Mouse (Mus musculus) midbrain, embryonic 14.5 days (tissue): Measurements from ENCODE around the gene Fam83e. TPM values are rescaled to one million over a fixed set of nuclear protein-coding genes. Genes with fewer than 3 reads are reported as not detected.

Experiments
- ATAC-seq: fragments of 200-750 bp; cut with Nextera tagmentation; 2 replicates; pipeline ENCODE4 v1.8.0; 2017; ENCODE audit warnings: moderate number of reproducible peaks, moderate library complexity; ENCODE audit not compliant: low FRiP score, low TSS enrichment
- DNase-seq: peaks from one replicate; pipeline ENCODE4 v3.0.0-alpha.2; 2015
- H3K27ac ChIP-seq: fragments of 300-500 bp; sonication (generic); replicated peaks from 2 replicates; pipeline ENCODE4 v1.5.1; 2014; ENCODE audit warnings: mild to moderate bottlenecking, low read depth, low read length, moderate library complexity
- H3K27me3 ChIP-seq: fragments of 300-500 bp; sonication (generic); 2 replicates; pipeline ENCODE4 v1.6.1; 2014; ENCODE audit warnings: low read length, control low read depth, mixed read lengths; ENCODE audit not compliant: control insufficient read depth, insufficient read depth
- H3K36me3 ChIP-seq: fragments of 300-500 bp; sonication (generic); 2 replicates; pipeline ENCODE4 v1.6.1; 2014; ENCODE audit warnings: low read length, control low read depth; ENCODE audit not compliant: control insufficient read depth, insufficient read depth
- H3K4me1 ChIP-seq: fragments of 300-500 bp; sonication (generic); 2 replicates; pipeline ENCODE4 v1.6.1; 2014; ENCODE audit warnings: mild to moderate bottlenecking, antibody characterized with exemption, low read length, control low read depth; ENCODE audit not compliant: control insufficient read depth, insufficient read depth
- H3K4me2 ChIP-seq: fragments of 300-500 bp; sonication (generic); 2 replicates; pipeline ENCODE4 v1.6.1; 2014; ENCODE audit warnings: mild to moderate bottlenecking, low read length, moderate library complexity
- H3K4me3 ChIP-seq: fragments of 300-500 bp; sonication (generic); replicated peaks from 2 replicates; pipeline ENCODE4 v1.5.1; 2014; ENCODE audit warnings: low read depth, low read length
- H3K9ac ChIP-seq: fragments of 300-500 bp; sonication (generic); replicated peaks from 2 replicates; pipeline ENCODE4 v1.6.1; 2014; ENCODE audit warnings: mild to moderate bottlenecking, low read length, moderate library complexity
- H3K9me3 ChIP-seq: fragments of 300-500 bp; sonication (generic); 2 replicates; pipeline ENCODE4 v1.6.1; 2016; ENCODE audit warnings: low read length, control low read depth, mixed read lengths; ENCODE audit not compliant: control insufficient read depth
- WGBS: fragments of 180-500 bp; shearing (Covaris S2); extraction: QIAGEN DNeasy Blood & Tissue Kit; methylation state at CpG from one replicate; pipeline ENCODE4 v1.1.7; 2014; 5-methylcytosine and 5-hydroxymethylcytosine counted together
- polyA plus RNA-seq: library from polyadenylated mRNA; unstranded; fragments of >200 nt; fragmentation: Nextera tagmentation; extraction: Ambion mirVana; gene quantifications from 2 replicates; pipeline ENCODE4 v1.2.1, GENCODE M21; 2014

Gene Fam83e
- polyA plus RNA-seq, 1 experiment from 2014 or later, result 0.46 TPM

DNA sequence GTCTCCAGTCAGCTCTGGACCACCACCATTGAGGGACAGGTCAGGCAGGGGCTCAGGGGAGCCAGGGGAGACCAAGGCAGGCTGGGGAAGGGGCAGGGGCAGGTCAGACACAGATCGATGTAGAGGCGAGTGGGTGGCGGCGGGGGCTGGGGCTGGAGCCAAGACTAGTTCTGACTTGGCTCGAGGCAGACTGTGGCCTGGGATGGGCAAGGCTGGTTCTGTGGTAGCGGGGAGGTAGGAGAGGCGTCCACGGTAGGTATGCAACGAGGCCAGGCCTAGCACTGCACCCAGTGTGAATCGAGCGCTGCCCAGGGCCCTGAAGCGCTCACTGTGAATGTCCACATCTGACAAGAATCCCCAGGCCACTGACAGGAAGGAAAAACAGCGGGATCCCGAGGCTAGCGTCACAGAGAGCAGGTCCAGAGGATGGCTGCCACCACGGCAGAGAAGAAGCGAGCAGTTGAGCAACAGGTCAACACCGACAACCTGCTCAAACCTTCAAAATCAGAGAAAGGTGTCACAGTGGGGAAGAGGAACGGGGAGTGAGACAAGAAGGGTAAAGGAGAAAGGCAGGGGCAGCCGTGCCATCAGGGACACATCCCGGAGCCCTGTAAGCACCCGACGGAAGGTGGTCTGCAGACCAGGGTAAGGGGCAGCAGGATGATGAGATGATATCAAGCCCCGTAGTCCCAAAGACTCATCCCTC is 9.5 kb upstream of the Fam83e start:
- no peak for DNase-seq
- no peaks in the 10 kb centered on the region for H3K27me3 ChIP-seq
- WGBS, result 93% methylated on average over 24 of the region's 24 CpGs

DNA sequence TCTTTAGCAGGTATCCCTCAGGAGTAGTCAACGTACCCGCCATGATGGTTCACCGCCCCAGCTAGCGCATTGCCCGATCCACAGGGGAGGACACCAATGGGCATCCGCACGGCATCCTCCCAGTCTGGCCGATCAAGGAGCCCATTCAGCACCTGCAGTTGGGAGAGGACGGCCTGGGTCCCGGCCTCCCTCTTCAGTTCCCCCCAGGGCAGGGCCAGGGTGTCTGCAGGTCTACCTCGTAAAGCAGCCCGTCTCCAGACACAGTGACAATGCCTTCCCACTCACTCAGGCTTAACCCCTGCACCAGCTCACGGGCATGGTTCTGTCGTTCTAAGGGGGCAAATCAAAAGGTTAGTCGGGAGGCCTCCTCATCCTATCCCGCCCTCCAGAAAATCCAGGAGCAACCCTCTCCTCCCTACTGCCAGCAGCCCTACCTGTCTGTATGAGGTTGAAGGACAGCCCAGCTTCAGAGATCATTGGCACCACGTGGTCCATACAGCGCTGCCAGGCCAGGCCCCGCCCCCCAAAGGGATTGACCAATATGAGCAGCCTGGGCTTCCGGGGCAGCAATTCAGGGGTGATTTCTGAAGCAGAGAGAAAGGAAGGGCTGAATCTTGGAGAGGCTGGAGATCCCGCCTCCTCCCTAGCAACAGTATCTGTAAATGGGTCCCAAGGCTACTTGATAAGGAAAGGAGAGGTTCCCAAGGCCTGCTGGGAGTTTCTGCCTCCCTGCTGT is 8.8 kb upstream of the Fam83e start:
- 88% methylated on average over 20 of the region's 21 CpGs for WGBS
- ATAC-seq, result no peak

More for the DNA sequence above, 9.5 kb upstream of the Fam83e start:
- no peaks in the 10 kb centered on the region for H3K9me3 ChIP-seq
- no peak overlapping the region for H3K9ac ChIP-seq
- H3K27ac ChIP-seq, result no peak overlapping the region
- peaks cover 39% of the 10 kb centered on the region for H3K36me3 ChIP-seq
- no peak for ATAC-seq
- H3K4me1 ChIP-seq, result peaks cover 61% of the 10 kb centered on the region
- no peak overlapping the region for H3K4me3 ChIP-seq
- no peak overlapping the region for H3K4me2 ChIP-seq

DNA sequence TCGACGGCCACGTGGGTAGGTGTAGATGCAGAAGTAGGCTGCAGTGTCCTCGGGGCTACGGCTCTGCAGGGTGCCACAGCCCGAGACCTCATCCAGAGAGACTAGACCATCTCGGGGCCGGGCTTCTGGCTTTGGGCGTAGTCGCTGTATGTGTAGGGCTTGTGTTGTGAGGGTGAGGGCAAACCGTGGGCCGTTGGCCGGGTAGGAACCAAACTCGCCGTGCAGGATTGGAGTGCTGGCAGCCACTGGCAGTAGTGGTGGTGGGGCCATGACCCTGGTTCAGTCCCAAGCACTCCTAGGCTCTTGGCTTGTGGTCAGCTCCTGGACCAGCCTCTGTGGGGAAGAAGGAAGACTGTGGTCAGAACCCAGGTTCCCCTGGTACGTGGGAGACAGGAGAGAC is 7.6 kb upstream of the Fam83e start:
- ATAC-seq (no peak), DNase-seq (no peak)
- no peak overlapping the region for H3K9ac ChIP-seq
- H3K27ac ChIP-seq, result no peak overlapping the region
- H3K4me2 ChIP-seq, result no peak overlapping the region
- no peaks in the 10 kb centered on the region for H3K9me3 ChIP-seq
- peaks cover 39% of the 10 kb centered on the region for H3K36me3 ChIP-seq
- no peak overlapping the region for H3K4me3 ChIP-seq
- H3K4me1 ChIP-seq, result peaks cover 51% of the 10 kb centered on the region
- H3K27me3 ChIP-seq, result no peaks in the 10 kb centered on the region
- 93% methylated on average over 16 of the region's 16 CpGs for WGBS

More for the DNA sequence above, 8.8 kb upstream of the Fam83e start:
- no peaks in the 10 kb centered on the region for H3K9me3 ChIP-seq
- peaks cover 39% of the 10 kb centered on the region for H3K36me3 ChIP-seq
- no peak for DNase-seq
- no peak overlapping the region for H3K9ac ChIP-seq
- H3K4me2 ChIP-seq, result no peak overlapping the region
- H3K4me1 ChIP-seq, result peaks cover 62% of the 10 kb centered on the region
- no peak overlapping the region for H3K27ac ChIP-seq
- no peak overlapping the region for H3K4me3 ChIP-seq
- no peaks in the 10 kb centered on the region for H3K27me3 ChIP-seq

DNA sequence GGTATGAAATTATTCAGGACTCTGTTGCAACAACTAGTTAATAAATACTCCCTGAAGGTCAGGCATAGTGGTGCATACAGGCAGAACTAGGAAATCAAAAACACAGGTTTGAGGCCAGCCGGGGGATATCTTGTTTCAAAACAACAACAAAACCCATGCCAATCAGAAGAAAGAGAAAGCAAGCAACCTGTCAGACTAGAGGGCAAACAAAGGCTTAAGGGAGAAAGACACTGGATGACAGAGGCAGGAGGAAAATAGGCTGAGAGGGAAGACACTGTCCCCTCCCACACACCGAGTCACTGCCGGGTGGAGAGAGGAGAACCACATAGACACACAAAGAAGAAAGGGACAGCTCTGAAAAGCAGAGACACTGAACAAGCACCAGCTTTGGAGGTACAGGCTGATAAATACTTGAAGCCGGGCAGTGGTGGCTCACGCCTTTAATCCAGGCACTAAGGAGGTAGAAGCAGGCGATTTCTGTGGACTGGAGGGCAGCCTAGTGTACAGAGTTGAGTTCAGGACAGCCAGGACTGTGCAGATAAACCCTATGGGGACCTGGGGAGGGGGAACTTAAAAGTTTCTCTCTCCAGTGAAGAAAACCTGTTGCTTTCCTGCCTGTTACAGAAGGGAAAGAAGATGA is 7.0 kb upstream of the Fam83e start:
- Histone ChIP-seq H3K36me3 (peaks cover 39% of the 10 kb centered on the region), H3K4me3 (peak overlapping the region; percentile 66), H3K4me2 (peak overlapping the region; percentile 96), H3K9me3 (no peaks in the 10 kb centered on the region), H3K9ac (no peak overlapping the region; the same call in 1 of the 2 replicates), H3K27me3 (no peaks in the 10 kb centered on the region), H3K4me1 (peaks cover 51% of the 10 kb centered on the region), H3K27ac (no peak overlapping the region)
- WGBS, result 88% methylated on average over 6 of the region's 6 CpGs
- DNase-seq, result no peak
- ATAC-seq, result no peak

DNA sequence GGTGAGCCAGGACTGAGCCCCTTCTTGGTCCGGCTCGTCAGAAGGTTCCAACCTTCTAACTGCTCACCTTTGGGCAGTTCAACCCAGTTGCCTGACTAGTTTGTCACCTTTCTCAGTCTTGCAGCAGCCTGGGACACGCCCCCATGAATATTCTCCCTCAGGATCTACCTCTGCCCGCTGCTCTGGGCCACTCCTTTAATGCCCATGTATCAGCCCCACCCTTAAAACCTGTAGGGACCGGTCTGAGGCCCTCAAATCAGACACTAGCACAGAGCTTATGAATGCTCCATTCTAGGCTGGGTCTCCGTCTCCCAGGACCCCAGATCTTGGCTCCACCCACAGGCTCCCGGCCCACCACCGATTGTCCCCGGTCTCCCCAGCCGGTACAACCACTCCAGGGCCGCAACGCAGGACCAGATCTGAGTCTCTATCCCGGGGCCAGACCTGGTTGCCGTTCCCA is 6.4 kb upstream of the Fam83e start:
- ATAC-seq, result no peak; the same call in 1 of the 2 replicates

DNA sequence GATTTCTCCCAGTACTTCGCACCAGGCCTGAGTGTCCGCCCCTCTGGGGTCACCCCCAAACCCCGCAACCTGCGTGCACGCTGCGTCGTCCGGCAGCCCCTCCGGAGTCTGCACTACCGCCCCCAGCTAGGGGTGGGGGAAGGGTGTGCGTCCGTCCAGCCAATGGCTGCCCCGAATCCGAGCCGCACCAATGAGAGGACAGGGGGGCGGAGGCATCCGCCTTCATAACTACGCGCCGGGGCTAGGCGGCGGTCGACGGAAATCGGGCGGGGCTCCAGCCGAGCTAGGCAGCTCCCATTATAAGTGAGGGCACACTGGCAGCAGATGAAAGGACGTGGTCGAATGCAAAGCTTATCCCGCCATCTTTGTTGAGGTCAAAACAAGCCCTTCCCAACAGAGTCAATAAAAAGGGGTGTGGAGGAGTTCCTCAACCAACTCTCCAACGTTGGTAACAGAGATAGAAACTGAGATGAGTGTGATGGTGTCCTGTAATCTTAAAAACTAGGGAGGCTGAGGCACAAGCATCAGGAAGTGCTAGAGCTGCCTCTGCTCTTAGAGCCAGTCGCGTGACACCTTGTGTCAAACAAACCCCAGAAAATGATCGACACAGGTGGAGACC is 5.8 kb upstream of the Fam83e start, which contains the start of gene Rpl18:
Rpl18 (plus strand) TSS at position 368 of the 619 bp plus-strand sequence.
- DNase-seq, result peak; percentile 98
- peak within 1 kb of the TSS; percentile 76 for H3K9ac ChIP-seq
- peaks cover 42% of the 10 kb centered on the region for H3K4me1 ChIP-seq
- peak within 1 kb of the TSS; percentile 74 for H3K27ac ChIP-seq
- peaks cover 46% of the 10 kb centered on the region for H3K36me3 ChIP-seq
- ATAC-seq, result peak; percentile 92
- no peaks in the 10 kb centered on the region for H3K9me3 ChIP-seq
- WGBS, result 8% methylated on average over 34 of the region's 34 CpGs
- peak within 1 kb of the TSS; percentile 66 for H3K4me3 ChIP-seq
- H3K4me2 ChIP-seq, result peak within 1 kb of the TSS; percentile 96
- H3K27me3 ChIP-seq, result no peaks in the 10 kb centered on the region

More for the DNA sequence above, 6.4 kb upstream of the Fam83e start:
- peaks cover 46% of the 10 kb centered on the region for H3K36me3 ChIP-seq
- no peak for DNase-seq
- peak overlapping the region; percentile 96 for H3K4me2 ChIP-seq
- 9% methylated on average over 14 of the region's 14 CpGs for WGBS
- H3K4me3 ChIP-seq, result peak overlapping the region; percentile 66
- H3K9ac ChIP-seq, result peak overlapping the region; percentile 76
- H3K4me1 ChIP-seq, result peaks cover 48% of the 10 kb centered on the region
- peak overlapping the region; percentile 74 for H3K27ac ChIP-seq
- H3K27me3 ChIP-seq, result no peaks in the 10 kb centered on the region
- no peaks in the 10 kb centered on the region for H3K9me3 ChIP-seq

DNA sequence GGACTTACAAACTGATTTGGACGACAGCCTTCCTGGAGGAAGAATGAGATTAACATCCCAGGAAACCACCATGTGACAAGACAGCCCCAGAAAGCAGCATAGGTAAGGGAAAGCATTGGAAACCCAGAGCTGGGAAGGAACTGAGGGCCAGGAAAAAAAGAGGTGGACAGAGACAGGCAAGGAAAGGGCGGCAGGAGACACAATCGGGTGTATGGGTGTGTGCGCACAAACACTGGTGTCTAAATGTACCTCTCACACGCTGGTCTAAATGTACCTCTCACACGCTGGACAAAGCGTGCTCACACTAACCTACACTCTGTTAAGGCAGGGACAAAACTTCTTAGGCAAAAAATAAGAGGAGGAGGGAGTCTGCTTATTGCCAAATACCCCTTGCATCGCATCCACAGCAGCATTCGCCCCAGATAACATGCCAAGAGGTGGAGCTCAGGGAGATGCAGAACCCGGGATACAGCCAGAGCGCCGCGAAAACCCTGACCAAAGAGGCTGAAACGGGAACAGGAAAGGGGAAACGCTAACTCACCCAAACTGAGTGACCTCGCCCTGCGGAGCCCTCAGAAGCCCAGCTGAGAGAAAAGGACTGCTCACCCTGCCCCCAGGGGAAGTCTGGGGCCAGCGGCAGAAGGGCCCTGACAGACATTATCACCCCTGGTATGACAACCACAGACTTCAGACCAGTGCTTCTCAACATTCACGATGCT is 5.1 kb upstream of the Fam83e start:
- Histone ChIP-seq H3K27me3 (no peaks in the 10 kb centered on the region), H3K4me3 (peak overlapping the region; percentile 66), H3K36me3 (peaks cover 46% of the 10 kb centered on the region), H3K4me1 (peaks cover 37% of the 10 kb centered on the region), H3K9ac (no peak overlapping the region; the same call in 1 of the 2 replicates), H3K27ac (peak overlapping the region; percentile 43), H3K9me3 (no peaks in the 10 kb centered on the region), H3K4me2 (peak overlapping the region; percentile 96)
- DNase-seq (no peak), ATAC-seq (no peak)
- WGBS, result 86% methylated on average over 19 of the region's 19 CpGs

DNA sequence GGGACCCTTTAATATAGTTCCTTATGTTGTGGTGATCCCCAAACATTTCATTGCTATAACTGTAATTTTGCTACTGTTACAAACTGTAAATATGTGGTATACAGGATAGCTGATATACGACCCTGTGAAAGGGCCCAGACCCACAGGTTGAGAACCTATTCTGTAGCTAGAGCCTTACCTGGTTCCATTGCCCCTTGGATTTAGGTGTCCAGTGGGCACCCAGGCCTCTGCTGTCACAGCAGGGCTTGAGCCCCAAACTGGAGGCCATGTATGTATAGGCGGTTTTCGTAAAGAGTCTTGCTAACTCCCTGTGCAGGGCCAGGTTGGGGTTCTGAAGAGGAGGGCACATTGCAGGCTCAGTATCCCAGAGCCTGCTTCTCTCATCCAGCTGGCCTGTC is 4.6 kb upstream of the Fam83e start:
- H3K4me3 ChIP-seq, result peak overlapping the region; percentile 90
- peaks cover 37% of the 10 kb centered on the region for H3K4me1 ChIP-seq
- no peak overlapping the region for H3K27ac ChIP-seq
- no peak for DNase-seq
- 89% methylated on average over 3 of the region's 3 CpGs for WGBS
- H3K9me3 ChIP-seq, result no peaks in the 10 kb centered on the region
- no peaks in the 10 kb centered on the region for H3K27me3 ChIP-seq
- H3K36me3 ChIP-seq, result peaks cover 46% of the 10 kb centered on the region
- H3K4me2 ChIP-seq, result peak overlapping the region; percentile 96
- peak overlapping the region; percentile 73; the same call in 1 of the 2 replicates for H3K9ac ChIP-seq
- ATAC-seq, result no peak
